Mouse (Mus musculus): ENCODE results near the gene Slc35e1. TPM values are rescaled to one million over a fixed set of nuclear protein-coding genes. Genes with fewer than 3 reads are reported as not detected.

Gene Slc35e1
- polyA plus RNA-seq, 1 experiment, result 167 TPM

DNA sequence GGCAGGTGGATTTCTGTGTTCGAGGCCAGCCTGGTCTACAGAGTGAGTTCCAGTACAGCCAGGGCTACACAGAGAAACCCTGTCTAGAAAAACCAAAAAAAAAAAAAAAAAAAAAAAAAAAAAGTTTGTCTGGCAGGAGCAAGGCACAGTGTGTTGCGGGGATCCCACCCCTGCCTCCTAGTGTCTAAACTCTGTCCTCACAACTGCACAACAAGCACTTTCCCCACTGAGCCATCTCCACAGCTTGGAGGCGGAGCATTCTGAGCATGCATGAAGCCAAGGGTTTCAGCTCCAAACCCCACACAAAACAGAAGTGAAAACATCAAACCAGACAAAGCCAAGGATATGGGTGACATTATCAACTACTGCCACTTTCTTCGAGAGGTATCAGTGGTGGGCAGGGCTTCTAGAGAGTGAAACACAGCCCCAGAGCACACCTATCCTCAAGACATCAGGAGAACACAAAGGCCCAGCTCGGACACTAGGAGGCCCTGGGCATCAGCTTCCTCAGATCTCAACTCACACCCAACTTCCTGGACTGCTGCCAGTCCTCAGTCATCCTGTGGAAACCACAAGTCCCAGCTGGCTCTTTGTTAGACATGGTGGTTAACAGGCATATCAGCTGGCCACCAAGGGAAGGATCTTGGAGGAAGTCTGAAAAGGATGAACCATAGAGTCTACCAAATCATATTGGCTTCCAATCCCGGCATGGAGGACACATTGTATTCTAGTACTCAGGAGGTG is 6.8 kb downstream of the Slc35e1 start:
- TF ChIP-seq POLR2A (IDR thresholded peaks at IDR 0.05; ENCODE audit: low read depth, low read length) (no peak), CTCF (IDR thresholded peaks at IDR 0.05; ENCODE audit: extremely low read depth, insufficient read length, insufficient replicate concordance, low read depth, low read length) (no peak)
- Histone ChIP-seq H3K27me3 (ENCODE audit: control insufficient read depth, insufficient read depth, low read length) (no peaks in the 10 kb centered on the region), H3K4me1 (ENCODE audit: control insufficient read depth, insufficient read depth, insufficient read length, low read length) (peaks cover 9% of the 10 kb centered on the region), H3K27ac (ENCODE audit: insufficient read depth, low read depth, low read length) (no peak overlapping the region), H3K4me3 (ENCODE audit: low read depth, low read length) (no peak overlapping the region), H3K36me3 (ENCODE audit: control insufficient read depth, insufficient read depth, low read length) (peaks cover 63% of the 10 kb centered on the region)
- 75% methylated on average over 6 of the region's 6 CpGs for WGBS

DNA sequence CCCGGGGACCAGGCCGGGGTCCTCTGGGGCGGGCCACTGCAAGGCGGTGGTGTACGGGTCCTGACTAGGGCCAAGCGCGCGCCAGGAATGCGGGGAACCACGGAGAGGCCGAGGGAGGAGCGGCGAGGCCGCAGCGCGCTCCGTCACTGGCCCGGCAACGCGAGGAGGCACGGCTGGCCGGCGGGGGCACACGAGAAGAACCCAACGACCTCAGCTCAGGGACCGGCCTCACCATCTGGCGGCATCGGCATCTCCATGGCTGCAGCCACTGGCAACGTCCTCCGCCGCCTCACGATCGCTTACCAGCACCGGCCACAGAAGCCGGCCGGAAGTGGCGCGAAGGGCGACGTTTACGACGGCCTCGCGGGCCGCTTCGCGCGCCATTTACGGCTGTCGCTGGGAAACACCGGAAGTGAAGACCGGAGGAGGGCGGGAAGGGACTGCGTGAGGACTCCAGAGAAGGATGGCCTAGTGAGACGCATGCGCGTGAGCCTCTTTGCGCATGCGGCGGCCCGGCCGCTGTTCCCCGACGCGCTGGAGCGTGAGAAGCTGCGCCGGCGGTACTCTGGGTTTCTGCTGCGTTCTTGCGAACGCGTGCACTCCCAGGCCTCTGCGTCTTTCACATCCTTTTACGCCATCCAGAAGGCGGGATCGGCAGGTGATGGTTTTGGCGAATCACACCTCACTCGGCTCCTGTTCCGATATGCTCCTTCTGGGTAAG is 17.4 kb downstream of the Slc35e1 start, which contains the start of gene Cherp:
Gene Cherp, minus strand, starts transcription at position 401 of the 721 bp plus-strand sequence.
- peaks cover 19% of the 10 kb centered on the region for H3K36me3 ChIP-seq (ENCODE audit: control insufficient read depth, insufficient read depth, low read length)
- H3K4me1 ChIP-seq (ENCODE audit: control insufficient read depth, insufficient read depth, insufficient read length, low read length), result peaks cover 5% of the 10 kb centered on the region; the same call in 1 of the 2 replicates
- peak; percentile 83 for TF ChIP-seq POLR2A (IDR thresholded peaks at IDR 0.05; ENCODE audit: low read depth, low read length)
- no peak for TF ChIP-seq CTCF (IDR thresholded peaks at IDR 0.05; ENCODE audit: extremely low read depth, insufficient read length, insufficient replicate concordance, low read depth, low read length)
- WGBS, result under 1% methylated on average over 80 of the region's 80 CpGs
- H3K27me3 ChIP-seq (ENCODE audit: control insufficient read depth, insufficient read depth, low read length), result no peaks in the 10 kb centered on the region
- H3K27ac ChIP-seq (ENCODE audit: insufficient read depth, low read depth, low read length), result peak within 1 kb of the TSS; percentile 74
- peak within 1 kb of the TSS; percentile 72 for H3K4me3 ChIP-seq (ENCODE audit: low read depth, low read length)

DNA sequence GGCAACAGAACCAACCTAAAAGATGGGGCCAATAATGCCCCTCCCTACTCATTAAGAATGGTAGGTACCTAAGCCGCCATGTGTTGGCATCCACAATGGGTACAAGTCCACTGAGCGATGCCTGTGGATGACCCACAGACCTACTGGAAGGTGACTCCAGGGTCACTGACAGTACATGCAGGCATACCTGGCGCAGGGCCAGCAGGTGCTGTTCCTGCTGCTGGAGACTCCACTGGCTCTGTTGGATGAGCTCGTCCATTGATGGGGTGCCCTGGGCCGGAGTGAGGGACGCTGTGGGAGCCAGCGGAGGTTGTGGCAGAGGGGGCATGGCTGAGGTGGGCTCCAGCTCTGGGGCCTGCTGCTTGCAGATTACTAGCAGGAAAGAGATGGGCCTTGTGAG is 21.7 kb downstream of the Slc35e1 start:
- Histone ChIP-seq H3K4me3 (ENCODE audit: low read depth, low read length) (no peak overlapping the region), H3K36me3 (ENCODE audit: control insufficient read depth, insufficient read depth, low read length) (peaks cover 58% of the 10 kb centered on the region), H3K27ac (ENCODE audit: insufficient read depth, low read depth, low read length) (no peak overlapping the region), H3K27me3 (ENCODE audit: control insufficient read depth, insufficient read depth, low read length) (no peaks in the 10 kb centered on the region), H3K4me1 (ENCODE audit: control insufficient read depth, insufficient read depth, insufficient read length, low read length) (peaks cover 11% of the 10 kb centered on the region)
- 93% methylated on average over 7 of the region's 7 CpGs for WGBS
- TF ChIP-seq POLR2A (IDR thresholded peaks at IDR 0.05; ENCODE audit: low read depth, low read length), result no peak

DNA sequence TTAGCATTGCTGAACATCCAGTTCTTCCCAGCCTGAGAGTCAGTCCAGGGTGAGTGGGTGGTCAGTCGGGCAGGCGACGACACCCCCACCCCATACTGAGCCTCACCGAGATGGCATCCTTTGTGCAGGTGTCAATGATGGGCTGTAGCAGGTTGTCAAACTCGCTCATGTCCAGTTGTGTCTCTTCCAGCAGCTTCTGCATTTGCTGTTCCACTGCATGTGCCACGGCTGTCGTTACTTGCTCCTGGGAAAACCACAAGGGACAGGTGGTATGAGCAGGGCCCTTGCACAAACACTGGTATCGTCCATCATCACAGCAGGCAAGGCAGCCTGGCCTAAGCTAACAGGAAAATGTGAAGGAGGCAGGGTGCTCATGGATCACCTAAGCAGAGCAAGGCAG is 22.4 kb downstream of the Slc35e1 start:
- Histone ChIP-seq H3K27ac (ENCODE audit: insufficient read depth, low read depth, low read length) (no peak overlapping the region; the same call in 1 of the 2 replicates), H3K36me3 (ENCODE audit: control insufficient read depth, insufficient read depth, low read length) (peaks cover 65% of the 10 kb centered on the region), H3K27me3 (ENCODE audit: control insufficient read depth, insufficient read depth, low read length) (no peaks in the 10 kb centered on the region), H3K4me3 (ENCODE audit: low read depth, low read length) (no peak overlapping the region), H3K4me1 (ENCODE audit: control insufficient read depth, insufficient read depth, insufficient read length, low read length) (peaks cover 11% of the 10 kb centered on the region)
- 94% methylated on average over 8 of the region's 8 CpGs for WGBS
- TF ChIP-seq CTCF (IDR thresholded peaks at IDR 0.05; ENCODE audit: extremely low read depth, insufficient read length, insufficient replicate concordance, low read depth, low read length), result no peak
- no peak for TF ChIP-seq POLR2A (IDR thresholded peaks at IDR 0.05; ENCODE audit: low read depth, low read length)

DNA sequence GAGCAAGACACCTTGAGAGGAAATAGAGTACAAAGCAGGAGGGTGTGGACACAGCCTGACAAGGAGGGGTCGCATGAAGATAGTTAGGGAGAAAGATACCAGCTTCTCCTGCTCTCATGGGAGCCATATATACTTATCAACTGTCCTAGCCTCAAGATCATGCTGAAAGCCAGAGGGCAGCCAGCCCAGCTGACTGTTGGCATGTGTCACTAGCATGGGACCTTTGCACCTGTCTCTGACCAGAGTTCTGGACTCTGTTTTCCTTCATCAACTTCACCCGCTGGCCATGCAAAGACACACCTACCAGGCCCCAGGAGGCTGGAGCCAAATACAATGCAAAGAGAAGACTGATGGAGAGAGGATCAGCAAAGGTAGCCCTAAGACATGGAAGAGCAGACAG is 23.2 kb downstream of the Slc35e1 start:
- TF ChIP-seq CTCF (IDR thresholded peaks at IDR 0.05; ENCODE audit: extremely low read depth, insufficient read length, insufficient replicate concordance, low read depth, low read length), result no peak
- TF ChIP-seq POLR2A (IDR thresholded peaks at IDR 0.05; ENCODE audit: low read depth, low read length), result no peak
- peak overlapping the region; percentile 70; the same call in 1 of the 2 replicates for H3K27ac ChIP-seq (ENCODE audit: insufficient read depth, low read depth, low read length)
- 62% methylated on average over 2 of the region's 2 CpGs for WGBS
- peaks cover 11% of the 10 kb centered on the region for H3K4me1 ChIP-seq (ENCODE audit: control insufficient read depth, insufficient read depth, insufficient read length, low read length)
- no peak overlapping the region for H3K4me3 ChIP-seq (ENCODE audit: low read depth, low read length)
- no peaks in the 10 kb centered on the region for H3K27me3 ChIP-seq (ENCODE audit: control insufficient read depth, insufficient read depth, low read length)
- peaks cover 69% of the 10 kb centered on the region for H3K36me3 ChIP-seq (ENCODE audit: control insufficient read depth, insufficient read depth, low read length)

DNA sequence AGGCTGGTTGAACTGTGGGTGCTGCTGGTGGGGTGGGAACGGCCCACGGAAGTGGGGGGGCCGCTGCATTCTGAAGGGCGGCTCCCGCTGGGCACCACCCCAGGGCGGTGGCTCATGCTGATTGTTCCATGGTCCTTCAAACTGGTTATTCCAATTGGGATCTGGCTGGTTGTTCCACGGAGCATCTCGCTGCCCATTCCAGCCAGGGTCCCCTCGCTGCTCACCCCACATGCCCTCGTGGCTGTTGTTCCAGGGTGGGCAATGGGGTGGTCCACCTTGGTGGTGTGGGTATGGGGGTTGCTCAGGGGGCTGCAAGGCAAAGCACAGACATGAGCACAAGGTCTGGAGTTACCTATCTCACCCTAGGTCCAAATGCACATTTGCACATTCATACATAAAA is 28.2 kb downstream of the Slc35e1 start:
- H3K4me1 ChIP-seq (ENCODE audit: control insufficient read depth, insufficient read depth, insufficient read length, low read length), result peaks cover 5% of the 10 kb centered on the region
- peaks cover 87% of the 10 kb centered on the region for H3K36me3 ChIP-seq (ENCODE audit: control insufficient read depth, insufficient read depth, low read length)
- WGBS, result 90% methylated on average over 10 of the region's 10 CpGs
- no peak overlapping the region for H3K27ac ChIP-seq (ENCODE audit: insufficient read depth, low read depth, low read length)
- TF ChIP-seq CTCF (IDR thresholded peaks at IDR 0.05; ENCODE audit: extremely low read depth, insufficient read length, insufficient replicate concordance, low read depth, low read length) (no peak), POLR2A (IDR thresholded peaks at IDR 0.05; ENCODE audit: low read depth, low read length) (no peak)
- no peak overlapping the region for H3K4me3 ChIP-seq (ENCODE audit: low read depth, low read length)
- no peaks in the 10 kb centered on the region for H3K27me3 ChIP-seq (ENCODE audit: control insufficient read depth, insufficient read depth, low read length)

DNA sequence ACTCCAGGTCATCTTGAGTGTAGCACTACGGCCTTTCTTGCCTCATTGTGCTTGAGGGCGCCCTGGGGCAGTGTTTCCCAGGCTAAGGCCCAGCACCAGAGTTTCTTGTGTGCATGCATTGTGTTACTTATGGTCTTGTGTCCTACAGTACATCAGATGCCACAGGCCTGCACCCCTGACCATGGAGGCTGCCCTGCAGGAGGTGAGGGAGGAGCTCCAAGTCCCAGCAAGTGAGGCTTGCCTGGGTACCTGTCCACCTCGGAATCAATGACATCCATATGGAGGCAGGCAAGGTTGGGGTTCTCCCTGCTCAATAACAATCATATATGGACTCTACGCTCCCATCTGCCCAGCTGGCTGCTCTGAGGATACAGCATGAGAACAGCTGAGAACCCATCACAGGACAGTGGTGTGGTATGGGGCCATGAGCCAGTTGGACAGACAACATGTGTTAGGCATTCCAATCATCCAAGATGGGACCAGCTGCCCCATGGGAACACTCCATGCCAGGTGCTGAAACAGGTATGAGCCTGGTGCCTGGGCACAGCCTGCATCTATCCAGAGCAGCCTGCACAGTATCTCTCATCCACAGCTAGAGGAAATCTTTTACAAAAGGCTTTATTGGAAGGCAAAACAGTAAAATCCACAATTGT is 32.4 kb downstream of the Slc35e1 start:
- Histone ChIP-seq H3K36me3 (ENCODE audit: control insufficient read depth, insufficient read depth, low read length) (peaks cover 54% of the 10 kb centered on the region), H3K27me3 (ENCODE audit: control insufficient read depth, insufficient read depth, low read length) (no peaks in the 10 kb centered on the region), H3K4me1 (ENCODE audit: control insufficient read depth, insufficient read depth, insufficient read length, low read length) (no peaks in the 10 kb centered on the region; the same call in 1 of the 2 replicates), H3K27ac (ENCODE audit: insufficient read depth, low read depth, low read length) (no peak overlapping the region), H3K4me3 (ENCODE audit: low read depth, low read length) (no peak overlapping the region)
- WGBS, result 85% methylated on average over 4 of the region's 4 CpGs
- TF ChIP-seq CTCF (IDR thresholded peaks at IDR 0.05; ENCODE audit: extremely low read depth, insufficient read length, insufficient replicate concordance, low read depth, low read length), result no peak
- TF ChIP-seq POLR2A (IDR thresholded peaks at IDR 0.05; ENCODE audit: low read depth, low read length), result no peak

All from small intestine, adult 2 months (tissue).